Mouse (Mus musculus): ENCODE results near the gene Syt11. TPM values are rescaled to one million over a fixed set of nuclear protein-coding genes. Genes with fewer than 3 reads are reported as not detected.

Syt11 gene
- polyA plus RNA-seq (2015; fragmentation: Nextera tagmentation; extraction: Ambion mirVana), result 244 and 246 TPM in 2 replicates

DNA sequence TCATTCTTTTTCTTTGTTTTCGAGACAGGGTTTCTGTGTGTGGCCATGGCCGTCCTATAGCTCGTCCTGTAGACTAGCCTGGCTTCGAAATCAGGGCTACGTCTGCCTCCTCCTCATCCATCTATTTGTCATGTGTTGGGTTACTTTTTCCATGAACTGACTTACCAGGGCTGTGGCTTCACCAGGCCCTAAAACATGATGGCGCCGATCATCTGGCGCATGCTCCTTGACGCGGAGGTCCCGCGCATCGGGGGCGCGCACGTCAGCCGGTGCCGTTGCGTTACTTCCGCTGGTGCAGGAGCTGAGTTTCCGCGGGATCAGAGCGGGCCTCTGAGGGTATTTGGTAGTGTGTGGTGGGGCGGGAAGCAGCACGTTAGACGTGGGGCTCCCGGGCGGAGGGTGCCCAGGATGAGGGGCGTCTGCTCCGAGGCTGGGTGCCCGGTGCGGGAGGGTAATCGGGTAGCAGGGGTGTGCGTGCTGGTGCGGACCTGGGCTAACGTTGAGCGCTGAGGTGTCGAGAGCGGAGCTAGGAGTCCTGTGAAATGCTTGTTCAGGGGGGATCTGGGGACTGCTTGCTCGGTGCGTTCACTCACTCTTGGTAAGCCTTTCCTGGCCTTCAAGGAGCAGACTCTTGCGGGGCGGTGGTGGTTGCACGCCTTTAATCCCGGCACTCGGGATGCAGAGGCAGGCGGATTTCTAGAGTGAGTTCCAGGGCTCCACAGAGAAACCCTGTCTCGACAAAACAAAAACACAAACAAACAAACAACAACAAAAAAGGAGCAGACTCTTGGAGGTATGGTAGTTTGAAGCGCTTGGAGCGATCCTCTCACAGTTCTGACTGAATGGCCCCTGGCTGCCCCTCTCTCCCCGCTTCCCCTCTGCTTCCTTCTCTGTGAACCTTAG is at the start of gene Syt11:
Gene Syt11, minus strand, starts transcription at position 226 of the 903 bp plus-strand sequence.

DNA sequence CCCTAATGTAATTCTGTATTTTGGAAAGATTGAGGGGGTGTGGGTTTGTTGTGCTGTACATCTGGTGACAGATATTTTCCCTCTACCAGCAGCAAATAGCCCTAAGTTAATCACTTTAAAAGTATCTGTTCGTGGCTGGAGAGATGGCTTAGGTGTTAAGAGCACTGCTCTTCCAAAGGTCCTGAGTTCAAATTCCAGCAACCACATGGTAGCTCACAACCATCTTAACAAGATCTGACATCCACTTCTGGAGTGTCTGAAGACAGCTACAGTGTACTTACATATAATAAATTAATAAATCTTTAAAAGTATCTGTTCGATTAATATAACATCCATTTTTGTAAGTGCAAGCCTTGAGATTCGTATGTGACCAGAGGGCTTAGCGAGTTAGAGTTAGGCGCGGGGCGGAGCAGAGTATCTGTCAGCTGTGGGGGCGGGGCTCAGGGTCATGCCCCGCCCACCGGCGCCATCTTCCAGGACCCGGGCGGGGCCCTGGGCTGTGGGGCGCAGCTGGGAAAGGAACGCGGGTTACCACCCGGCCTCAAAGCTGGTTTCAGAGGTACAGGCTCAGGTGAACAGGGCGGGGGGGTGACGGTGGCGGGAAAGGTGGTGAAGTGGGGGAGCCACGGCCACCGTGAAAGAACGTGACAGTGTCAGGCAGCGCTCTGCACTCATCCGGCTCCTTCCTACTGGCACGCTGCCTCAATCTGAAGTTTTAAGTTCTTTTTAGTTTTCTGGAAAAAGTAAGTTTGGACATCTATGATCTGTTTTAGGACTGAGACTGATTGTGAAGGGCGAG is 58.4 kb downstream of the Syt11 start, which contains the start of gene Rit1:
Gene Rit1, plus strand, starts transcription at position 440 of the 799 bp plus-strand sequence.

Other genes starting within 250 kb of the Syt11 start
- 7.9 and 10.1 TPM in 2 replicates for gene Mex3a, start 242.8 kb downstream of the Syt11 start, polyA plus RNA-seq (2015; fragmentation: Nextera tagmentation; extraction: Ambion mirVana)
- gene Rab25, start 226.9 kb downstream of the Syt11 start, polyA plus RNA-seq (2015; fragmentation: Nextera tagmentation; extraction: Ambion mirVana), result 0.57 and 0.69 TPM in 2 replicates
- 178 and 194 TPM in 2 replicates for gene Lamtor2, start 222.1 kb downstream of the Syt11 start, polyA plus RNA-seq (2015; fragmentation: Nextera tagmentation; extraction: Ambion mirVana)
- 29.3 and 34.0 TPM in 2 replicates for gene Ubqln4, start 221.4 kb downstream of the Syt11 start, polyA plus RNA-seq (2015; fragmentation: Nextera tagmentation; extraction: Ambion mirVana)
- 189 and 202 TPM in 2 replicates for gene Ssr2, start 199.3 kb downstream of the Syt11 start, polyA plus RNA-seq (2015; fragmentation: Nextera tagmentation; extraction: Ambion mirVana)
- gene Arhgef2, start 169.2 kb downstream of the Syt11 start, polyA plus RNA-seq (2015; fragmentation: Nextera tagmentation; extraction: Ambion mirVana), result 53.1 and 58.9 TPM in 2 replicates
- gene Rxfp4, start 122.0 kb downstream of the Syt11 start, polyA plus RNA-seq (2015; fragmentation: Nextera tagmentation; extraction: Ambion mirVana), result not detected in 2 replicates
- 53.2 and 62.6 TPM in 2 replicates for gene Khdc4, start 89.4 kb downstream of the Syt11 start, polyA plus RNA-seq (2015; fragmentation: Nextera tagmentation; extraction: Ambion mirVana)
- 71.7 and 73.6 TPM in 2 replicates for gene Rit1, start 58.3 kb downstream of the Syt11 start, polyA plus RNA-seq (2015; fragmentation: Nextera tagmentation; extraction: Ambion mirVana)
- gene Gon4l, start 60.1 kb upstream of the Syt11 start, polyA plus RNA-seq (2015; fragmentation: Nextera tagmentation; extraction: Ambion mirVana), result 7.9 and 9.9 TPM in 2 replicates
- 45.5 and 51.9 TPM in 2 replicates for gene Msto1, start 138.8 kb upstream of the Syt11 start, polyA plus RNA-seq (2015; fragmentation: Nextera tagmentation; extraction: Ambion mirVana)
- gene Ash1l, start 175.5 kb upstream of the Syt11 start, polyA plus RNA-seq (2015; fragmentation: Nextera tagmentation; extraction: Ambion mirVana), result 15.8 and 17.1 TPM in 2 replicates
- gene Dap3, start 176.0 kb upstream of the Syt11 start, polyA plus RNA-seq (2015; fragmentation: Nextera tagmentation; extraction: Ambion mirVana), result 118 and 128 TPM in 2 replicates

All from neural tube, postnatal 0 days (tissue).